Mouse (Mus musculus) lung, postnatal 0 days (tissue): ENCODE measurements around the gene Akr1c18. TPM values are rescaled to one million over a fixed set of nuclear protein-coding genes. Genes with fewer than 3 reads are reported as not detected.

Experiments
- ATAC-seq: fragments of 200-750 bp; cut with Nextera tagmentation; 2 replicates; pipeline ENCODE4 v1.8.0; 2017; ENCODE audit warnings: moderate library complexity
- DNase-seq: peaks from one replicate; pipeline ENCODE4 v3.0.0-alpha.2; 2016; ENCODE audit warnings: low spot score
- H3K27ac ChIP-seq: fragments of 300-500 bp; sonication (generic); 2 replicates; pipeline ENCODE4 v1.5.1; 2014; ENCODE audit warnings: antibody characterized with exemption, mild to moderate bottlenecking, low read length, mixed read lengths
- H3K27me3 ChIP-seq: fragments of 300-500 bp; sonication (generic); replicated peaks from 2 replicates; pipeline ENCODE4 v1.6.1; 2014; ENCODE audit warnings: low read length, mixed read lengths; ENCODE audit not compliant: insufficient read depth
- H3K36me3 ChIP-seq: fragments of 300-500 bp; sonication (generic); 2 replicates; pipeline ENCODE4 v1.6.1; 2014; ENCODE audit warnings: low read length, mixed read lengths; ENCODE audit not compliant: insufficient read depth
- H3K4me1 ChIP-seq: fragments of 300-500 bp; sonication (generic); 2 replicates; pipeline ENCODE4 v1.6.1; 2014; ENCODE audit warnings: antibody characterized with exemption, low read depth, low read length, mixed read lengths; ENCODE audit not compliant: insufficient read depth
- H3K4me2 ChIP-seq: fragments of 300-500 bp; sonication (generic); replicated peaks from 2 replicates; pipeline ENCODE4 v1.6.1; 2014; ENCODE audit warnings: low read depth, mild to moderate bottlenecking, low read length, moderate library complexity, mixed read lengths
- H3K4me3 ChIP-seq: fragments of 300-500 bp; sonication (generic); 2 replicates; pipeline ENCODE4 v1.5.1; 2014; ENCODE audit warnings: low read depth, low read length
- H3K9ac ChIP-seq: fragments of 300-500 bp; sonication (generic); replicated peaks from 2 replicates; pipeline ENCODE4 v1.6.1; 2014; ENCODE audit warnings: low read depth, mild to moderate bottlenecking
- H3K9me3 ChIP-seq: fragments of 300-500 bp; sonication (generic); 2 replicates; pipeline ENCODE4 v1.6.1; 2016; ENCODE audit warnings: low read length, mixed read lengths
- CTCF ChIP-seq: IDR thresholded peaks from 2 replicates; pipeline ENCODE4 v1.5.1; 2016; ENCODE audit warnings: antibody characterized with exemption, mild to moderate bottlenecking
- EP300 ChIP-seq: IDR thresholded peaks from 2 replicates; pipeline ENCODE4 v1.6.1; 2016; ENCODE audit warnings: antibody characterized with exemption, mild to moderate bottlenecking, control low read depth
- WGBS: fragments of 180-500 bp; shearing (Covaris S2); extraction: QIAGEN DNeasy Blood & Tissue Kit; methylation state at CpG from one replicate; pipeline ENCODE4 v1.1.7; 2014; 5-methylcytosine and 5-hydroxymethylcytosine counted together
- polyA plus RNA-seq: library from polyadenylated mRNA; unstranded; fragments of >200 nt; fragmentation: Nextera tagmentation; extraction: Ambion mirVana; gene quantifications from 2 replicates; pipeline ENCODE4 v1.2.1, GENCODE M21; 2015

The Akr1c18 gene
- polyA plus RNA-seq, 1 experiment from 2014 or later: 0.37 TPM

GRCm38 (mm10) chr13:4110281-4111188 lies 39.9 kb downstream of the Akr1c18 start:
- Histone ChIP-seq H3K9ac (no peak overlapping the region), H3K4me3 (no peak overlapping the region), H3K4me1 (no peaks in the 10 kb centered on the region), H3K27me3 (no peaks in the 10 kb centered on the region), H3K9me3 (no peaks in the 10 kb centered on the region), H3K36me3 (no peaks in the 10 kb centered on the region), H3K4me2 (no peak overlapping the region), H3K27ac (no peak overlapping the region)
- 27% methylated on average over 6 of the region's 6 CpGs for WGBS
- ATAC-seq (peak; percentile 53; the same call in 1 of the 2 replicates), DNase-seq (peak; percentile 70)
- no peak for TF ChIP-seq EP300
- TF ChIP-seq CTCF: peak; percentile 83

- no peak overlapping the region for H3K4me2 ChIP-seq
- no peaks in the 10 kb centered on the region for H3K27me3 ChIP-seq
- H3K9me3 ChIP-seq: no peaks in the 10 kb centered on the region
- no peak for TF ChIP-seq EP300
- no peak for TF ChIP-seq CTCF
- ATAC-seq (no peak), DNase-seq (no peak)
- H3K36me3 ChIP-seq: no peaks in the 10 kb centered on the region
- no peak overlapping the region for H3K9ac ChIP-seq
- H3K4me3 ChIP-seq: no peak overlapping the region
- no peak overlapping the region for H3K27ac ChIP-seq
- H3K4me1 ChIP-seq: no peaks in the 10 kb centered on the region
Measured at GRCm38 (mm10) chr13:4102721-4103120, 47.7 kb downstream of the Akr1c18 start.

DNA sequence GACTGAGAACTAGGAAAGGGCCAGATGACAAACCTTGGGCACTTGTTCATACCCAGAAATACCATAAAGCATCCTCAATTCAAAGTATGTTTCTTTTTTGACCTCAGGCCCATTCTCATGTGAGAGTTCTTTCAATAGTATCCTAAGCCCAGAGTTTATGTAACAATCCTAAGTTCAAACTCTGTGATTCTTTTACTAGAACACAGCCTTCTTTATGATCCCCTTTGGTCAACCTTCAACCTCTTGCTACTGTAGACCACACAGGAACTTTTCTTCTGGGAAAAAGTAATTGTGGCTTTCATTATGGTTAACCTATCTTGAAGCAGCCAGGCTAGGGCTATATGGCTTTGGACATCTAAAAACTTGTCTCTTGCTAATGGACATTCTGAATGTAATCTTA lies 48.8 kb downstream of the Akr1c18 start:
- no peak for DNase-seq
- Histone ChIP-seq H3K9me3 (no peaks in the 10 kb centered on the region), H3K4me2 (no peak overlapping the region), H3K27me3 (no peaks in the 10 kb centered on the region), H3K27ac (no peak overlapping the region), H3K4me3 (no peak overlapping the region), H3K36me3 (no peaks in the 10 kb centered on the region), H3K4me1 (no peaks in the 10 kb centered on the region), H3K9ac (no peak overlapping the region)
- no peak for ATAC-seq
- TF ChIP-seq CTCF (no peak), EP300 (no peak)

Other genes starting within 250 kb of the Akr1c18 start
- gene Net1, start 232.4 kb downstream of the Akr1c18 start, polyA plus RNA-seq: 83.7 and 91.5 TPM in 2 replicates
- gene Tubal3, start 232.4 kb downstream of the Akr1c18 start, polyA plus RNA-seq: not detected in 2 replicates
- not detected in 2 replicates for gene Ucn3, start 205.3 kb downstream of the Akr1c18 start, polyA plus RNA-seq
- 62.8 and 63.7 TPM in 2 replicates for gene Akr1c14, start 101.6 kb downstream of the Akr1c18 start, polyA plus RNA-seq
- 7.3 and 7.9 TPM in 2 replicates for gene Akr1c13, start 40.5 kb upstream of the Akr1c18 start, polyA plus RNA-seq
- gene Akr1c19, start 78.0 kb upstream of the Akr1c18 start, polyA plus RNA-seq: 13.9 and 15.0 TPM in 2 replicates
- gene Akr1c12, start 128.8 kb upstream of the Akr1c18 start, polyA plus RNA-seq: 0.87 and 1.2 TPM in 2 replicates